Mouse (Mus musculus) lung, adult 18-20 months (tissue): ENCODE results near the gene Cd300ld3.
A peak's percentile ranks its signal among the peaks of the same experiment; 100 is the strongest.
"Not testable (repeated sequence)": the region's sequence is repeated elsewhere in the genome, so short reads cannot be mapped to it uniquely, and the experiment has no call there.

Experiments
- DNase-seq, 2 experiments: peaks; one replicate each; pipeline ENCODE4 v3.0.0; 2022; ENCODE audit warnings: mixed read lengths in 2 of 2

Gene Cd300ld3

GRCm38 (mm10) chr11:115052206-115052605 lies 4.0 kb upstream of the Cd300ld3 start:
- peak; percentile 2 to 23 for DNase-seq

- no peak for DNase-seq
Observed at GRCm38 (mm10) chr11:115049282-115049895, 1.2 kb upstream of the Cd300ld3 start.

- not testable (repeated sequence) for DNase-seq
Observed at GRCm38 (mm10) chr11:115037669-115038068, 10.5 kb downstream of the Cd300ld3 start, which contains the start of gene Cd300ld5. TSS of gene Cd300ld5 (minus strand) at chr11:115037769.

- DNase-seq: not testable (repeated sequence)
Observed at GRCm38 (mm10) chr11:115026912-115027311, 21.3 kb downstream of the Cd300ld3 start, which contains the start of gene Cd300ld4. TSS of gene Cd300ld4 (minus strand) at chr11:115027012.

- not testable (repeated sequence) for DNase-seq
Observed at GRCm38 (mm10) chr11:115016093-115016492, 32.1 kb downstream of the Cd300ld3 start, which contains the start of gene Cd300ld2. TSS of gene Cd300ld2 (minus strand) at chr11:115016193.

GRCm38 (mm10) chr11:115004070-115004469 lies 44.1 kb downstream of the Cd300ld3 start:
- DNase-seq: peak; percentile 7 to 12

GRCm38 (mm10) chr11:115001474-115002040 lies 46.7 kb downstream of the Cd300ld3 start, which contains the start of gene Cd300c2:
TSS of gene Cd300c2 (minus strand) at chr11:115001880.
- DNase-seq: no peak
